Mouse (Mus musculus) embryonic facial prominence, embryonic 10.5 days (tissue): ENCODE results near the gene Fzd4. TPM values are rescaled to one million over a fixed set of nuclear protein-coding genes. Genes with fewer than 3 reads are reported as not detected.
A peak's percentile ranks its signal among the peaks of the same experiment; 100 is the strongest.

Experiments
- DNase-seq: peaks from one replicate; pipeline ENCODE4 v3.0.0-alpha.2; 2017; ENCODE audit warnings: low spot score
- H3K27ac ChIP-seq: fragments of 300-500 bp; sonication (generic); replicated peaks from 2 replicates; pipeline ENCODE4 v1.5.1; 2016; ENCODE audit warnings: mild to moderate bottlenecking
- H3K27me3 ChIP-seq: fragments of 300-500 bp; sonication (generic); replicated peaks from 2 replicates; pipeline ENCODE4 v1.6.1; 2016; ENCODE audit warnings: low read depth, mild to moderate bottlenecking; ENCODE audit not compliant: poor library complexity, severe bottlenecking
- H3K36me3 ChIP-seq: fragments of 300-500 bp; sonication (generic); replicated peaks from 2 replicates; pipeline ENCODE4 v1.6.1; 2016; ENCODE audit warnings: mild to moderate bottlenecking, moderate library complexity
- H3K4me1 ChIP-seq: fragments of 300-500 bp; sonication (generic); 2 replicates; pipeline ENCODE4 v1.6.1; 2016
- H3K4me3 ChIP-seq: fragments of 300-500 bp; sonication (generic); 2 replicates; pipeline ENCODE4 v1.5.1; 2016; ENCODE audit warnings: mild to moderate bottlenecking, moderate library complexity
- H3K9me3 ChIP-seq: fragments of 300-500 bp; sonication (generic); 2 replicates; pipeline ENCODE4 v1.6.1; 2016; ENCODE audit warnings: mild to moderate bottlenecking
- WGBS: fragments of 180-500 bp; shearing (Covaris S2); methylation state at CpG from one replicate; pipeline ENCODE4 v1.1.7; 2016; 5-methylcytosine and 5-hydroxymethylcytosine counted together
- polyA plus RNA-seq: library from polyadenylated mRNA; unstranded; fragments of >200 nt; fragmentation: Nextera tagmentation; extraction: Ambion mirVana; gene quantifications from 2 replicates; pipeline ENCODE4 v1.2.1, GENCODE M21; 2016

Gene Fzd4
- polyA plus RNA-seq, 1 experiment from 2014 or later = 11.5 TPM

- Histone ChIP-seq H3K36me3 (peaks cover 17% of the 10 kb centered on the region), H3K4me1 (peaks cover 57% of the 10 kb centered on the region), H3K4me3 (peak overlapping the region; percentile 87), H3K27me3 (peaks cover 20% of the 10 kb centered on the region), H3K27ac (peak overlapping the region; percentile 91), H3K9me3 (no peaks in the 10 kb centered on the region)
- 5% methylated on average over 52 of the region's 52 CpGs for WGBS
- DNase-seq = peak; percentile 86
These were observed 842 bp upstream of the Fzd4 start for GRCm38 (mm10) chr7:89403053-89403972.

DNA sequence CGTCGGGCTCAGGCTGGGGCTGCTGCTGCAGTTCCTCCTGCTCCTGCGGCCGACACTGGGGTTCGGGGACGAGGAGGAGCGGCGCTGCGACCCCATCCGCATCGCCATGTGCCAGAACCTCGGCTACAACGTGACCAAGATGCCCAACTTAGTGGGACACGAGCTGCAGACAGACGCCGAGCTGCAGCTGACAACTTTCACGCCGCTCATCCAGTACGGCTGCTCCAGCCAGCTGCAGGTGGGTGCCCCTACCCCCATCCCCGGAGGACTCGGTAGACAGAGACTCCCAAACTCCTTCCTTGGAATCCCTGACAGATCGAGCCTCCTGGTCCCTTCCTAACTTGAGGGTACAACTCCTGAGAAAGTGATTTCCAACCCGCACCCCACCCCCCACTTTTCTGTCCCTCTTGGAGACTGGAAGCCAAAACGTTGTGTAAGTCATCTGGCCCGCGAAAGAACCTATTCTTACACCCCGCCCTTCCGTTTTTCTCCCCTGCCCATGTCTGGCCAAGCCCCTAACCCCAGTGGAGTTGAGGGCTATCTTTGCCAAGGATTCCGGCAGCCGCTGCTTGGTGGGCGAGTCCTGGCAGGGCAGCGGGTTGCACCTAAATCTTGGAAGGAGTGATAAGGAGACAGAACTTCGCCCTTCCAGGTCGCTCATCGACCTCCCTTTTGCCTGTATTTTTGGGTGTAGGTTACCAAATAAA is 732 bp downstream of the Fzd4 start:
- peak overlapping the region; percentile 87 for H3K4me3 ChIP-seq
- peaks cover 14% of the 10 kb centered on the region for H3K27me3 ChIP-seq
- no peaks in the 10 kb centered on the region for H3K9me3 ChIP-seq
- H3K36me3 ChIP-seq = peaks cover 30% of the 10 kb centered on the region
- no peak for DNase-seq
- H3K4me1 ChIP-seq = peaks cover 64% of the 10 kb centered on the region
- WGBS = under 1% methylated on average over 35 of the region's 35 CpGs
- H3K27ac ChIP-seq = peak overlapping the region; percentile 91

GRCm38 (mm10) chr7:89406011-89406410 is 1.9 kb downstream of the Fzd4 start:
- H3K27ac ChIP-seq = no peak overlapping the region
- 59% methylated on average over 1 of the region's 1 CpGs for WGBS
- peaks cover 40% of the 10 kb centered on the region for H3K36me3 ChIP-seq
- DNase-seq = no peak
- H3K27me3 ChIP-seq = peaks cover 14% of the 10 kb centered on the region
- peak overlapping the region; percentile 87 for H3K4me3 ChIP-seq
- H3K4me1 ChIP-seq = peaks cover 68% of the 10 kb centered on the region
- no peaks in the 10 kb centered on the region for H3K9me3 ChIP-seq

DNA sequence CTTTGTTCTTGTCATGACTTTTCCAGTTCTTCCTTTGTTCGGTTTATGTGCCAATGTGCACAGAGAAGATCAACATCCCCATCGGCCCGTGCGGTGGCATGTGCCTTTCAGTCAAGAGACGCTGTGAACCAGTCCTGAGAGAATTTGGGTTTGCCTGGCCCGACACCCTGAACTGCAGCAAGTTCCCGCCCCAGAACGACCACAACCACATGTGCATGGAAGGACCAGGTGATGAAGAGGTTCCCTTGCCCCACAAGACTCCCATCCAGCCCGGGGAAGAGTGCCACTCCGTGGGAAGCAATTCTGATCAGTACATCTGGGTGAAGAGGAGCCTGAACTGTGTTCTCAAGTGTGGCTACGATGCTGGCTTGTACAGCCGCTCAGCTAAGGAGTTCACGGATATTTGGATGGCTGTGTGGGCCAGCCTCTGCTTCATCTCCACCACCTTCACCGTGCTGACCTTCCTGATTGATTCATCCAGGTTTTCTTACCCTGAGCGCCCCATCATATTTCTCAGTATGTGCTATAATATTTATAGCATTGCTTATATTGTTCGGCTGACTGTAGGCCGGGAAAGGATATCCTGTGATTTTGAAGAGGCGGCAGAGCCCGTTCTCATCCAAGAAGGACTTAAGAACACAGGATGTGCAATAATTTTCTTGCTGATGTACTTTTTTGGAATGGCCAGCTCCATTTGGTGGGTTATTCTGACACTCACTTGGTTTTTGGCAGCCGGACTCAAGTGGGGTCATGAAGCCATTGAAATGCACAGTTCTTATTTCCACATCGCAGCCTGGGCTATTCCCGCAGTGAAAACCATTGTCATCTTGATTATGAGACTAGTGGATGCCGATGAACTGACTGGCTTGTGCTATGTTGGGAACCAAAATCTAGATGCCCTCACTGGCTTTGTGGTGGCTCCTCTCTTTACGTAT is 3.1 kb downstream of the Fzd4 start:
- no peak for DNase-seq
- WGBS = 93% methylated on average over 24 of the region's 24 CpGs
- H3K9me3 ChIP-seq = no peaks in the 10 kb centered on the region
- H3K27me3 ChIP-seq = peaks cover 7% of the 10 kb centered on the region
- peak overlapping the region; percentile 87 for H3K4me3 ChIP-seq
- peaks cover 52% of the 10 kb centered on the region for H3K36me3 ChIP-seq
- peaks cover 55% of the 10 kb centered on the region for H3K4me1 ChIP-seq
- H3K27ac ChIP-seq = no peak overlapping the region

DNA sequence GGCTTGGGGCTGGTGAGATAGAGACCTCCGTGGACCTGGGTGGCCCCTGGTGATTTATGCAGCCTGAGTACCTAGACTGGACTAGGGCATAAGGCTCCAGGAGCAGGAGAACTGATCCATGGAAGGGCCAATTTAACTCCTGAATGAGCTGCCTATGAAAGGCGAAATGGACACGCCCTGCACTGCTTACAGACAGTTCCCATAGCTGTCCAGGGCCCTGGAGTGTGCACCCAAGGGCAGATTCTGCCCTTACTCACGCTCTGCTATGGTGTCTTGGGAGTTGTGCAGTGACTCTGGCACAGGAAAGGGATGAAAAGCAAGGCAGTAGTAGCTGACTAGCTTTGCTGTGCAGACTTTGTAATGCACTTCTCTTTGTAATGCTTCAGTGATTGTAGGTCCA is 6.1 kb downstream of the Fzd4 start:
- no peak for DNase-seq
- Histone ChIP-seq H3K27me3 (no peaks in the 10 kb centered on the region), H3K4me1 (peaks cover 50% of the 10 kb centered on the region), H3K36me3 (peaks cover 61% of the 10 kb centered on the region), H3K27ac (no peak overlapping the region), H3K4me3 (no peak overlapping the region), H3K9me3 (no peaks in the 10 kb centered on the region)
- WGBS = 85% methylated on average over 4 of the region's 4 CpGs

GRCm38 (mm10) chr7:89411346-89411745 is 7.2 kb downstream of the Fzd4 start:
- WGBS = 90% methylated on average over 3 of the region's 3 CpGs
- Histone ChIP-seq H3K36me3 (peaks cover 61% of the 10 kb centered on the region), H3K27me3 (no peaks in the 10 kb centered on the region), H3K4me3 (no peak overlapping the region), H3K4me1 (peaks cover 51% of the 10 kb centered on the region), H3K27ac (no peak overlapping the region), H3K9me3 (no peaks in the 10 kb centered on the region)
- DNase-seq = no peak

DNA sequence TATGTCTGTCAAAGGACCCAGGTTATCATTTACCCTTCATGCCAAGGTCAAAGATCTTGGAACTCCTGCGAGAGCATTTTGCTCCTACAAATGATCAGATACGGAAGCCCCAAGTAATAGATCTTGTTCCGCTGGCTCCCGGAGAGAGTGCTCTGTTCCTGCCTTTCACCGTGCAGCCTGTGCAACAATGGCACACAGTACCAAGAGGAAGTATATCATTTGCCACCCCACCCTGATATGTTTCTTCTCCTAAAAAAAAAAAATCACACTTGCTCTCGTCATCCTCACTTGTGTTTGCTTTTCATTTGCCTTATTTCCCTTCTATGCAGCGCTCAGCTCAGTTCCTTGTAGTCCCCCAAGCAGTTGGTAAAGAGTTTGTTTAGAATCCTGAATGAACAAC is 7.9 kb downstream of the Fzd4 start:
- 86% methylated on average over 7 of the region's 7 CpGs for WGBS

GRCm38 (mm10) chr7:89416027-89416426 is 11.9 kb downstream of the Fzd4 start:
- peaks cover 21% of the 10 kb centered on the region for H3K36me3 ChIP-seq
- no peak overlapping the region for H3K27ac ChIP-seq
- no peaks in the 10 kb centered on the region for H3K9me3 ChIP-seq
- WGBS = 75% methylated on average over 4 of the region's 4 CpGs
- no peak overlapping the region for H3K4me3 ChIP-seq
- H3K4me1 ChIP-seq = peaks cover 44% of the 10 kb centered on the region
- DNase-seq = no peak
- no peaks in the 10 kb centered on the region for H3K27me3 ChIP-seq

More for the DNA sequence above, 7.9 kb downstream of the Fzd4 start:
- peaks cover 46% of the 10 kb centered on the region for H3K4me1 ChIP-seq
- no peak overlapping the region for H3K27ac ChIP-seq
- no peaks in the 10 kb centered on the region for H3K9me3 ChIP-seq
- no peak for DNase-seq
- peaks cover 56% of the 10 kb centered on the region for H3K36me3 ChIP-seq
- no peaks in the 10 kb centered on the region for H3K27me3 ChIP-seq
- H3K4me3 ChIP-seq = no peak overlapping the region

GRCm38 (mm10) chr7:89417707-89418106 is 13.6 kb downstream of the Fzd4 start:
- Histone ChIP-seq H3K36me3 (peaks cover 4% of the 10 kb centered on the region), H3K27ac (0 out of 2 replicates have a peak overlapping the region, but pooled peaks have one; percentile 21), H3K9me3 (no peaks in the 10 kb centered on the region), H3K4me1 (peaks cover 49% of the 10 kb centered on the region), H3K27me3 (no peaks in the 10 kb centered on the region), H3K4me3 (no peak overlapping the region)
- WGBS = 80% methylated on average over 2 of the region's 2 CpGs
- DNase-seq = no peak

DNA sequence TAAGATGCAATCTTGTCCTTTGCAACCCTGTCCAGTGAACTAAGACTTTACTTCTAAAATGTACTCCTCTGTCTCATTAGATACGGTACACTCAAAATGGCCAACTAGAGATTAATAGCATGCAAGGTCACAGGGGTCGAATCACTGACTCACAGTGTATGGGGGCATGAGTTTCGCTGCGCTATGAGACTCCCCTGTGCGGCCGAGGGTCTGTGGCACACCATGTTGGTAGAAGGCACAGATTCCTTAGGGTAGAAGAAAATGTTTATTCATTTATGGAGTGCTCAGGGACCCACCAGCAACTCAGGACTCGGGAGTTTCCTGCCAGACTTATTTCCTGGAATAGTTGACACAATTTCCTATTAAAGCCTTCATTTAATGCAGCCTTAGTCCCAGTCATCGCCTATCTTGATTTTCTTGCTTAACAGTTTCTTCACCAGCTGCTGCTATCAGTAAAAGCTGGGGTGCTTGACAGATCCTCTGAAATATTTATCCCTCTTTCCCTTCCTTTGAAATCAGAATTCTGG is 14.0 kb downstream of the Fzd4 start:
- H3K4me3 ChIP-seq = no peak overlapping the region
- H3K27ac ChIP-seq = peak overlapping the region; percentile 21; the same call in 1 of the 2 replicates
- no peaks in the 10 kb centered on the region for H3K9me3 ChIP-seq
- H3K27me3 ChIP-seq = no peaks in the 10 kb centered on the region
- peaks cover 53% of the 10 kb centered on the region for H3K4me1 ChIP-seq
- no peaks in the 10 kb centered on the region for H3K36me3 ChIP-seq
- 66% methylated on average over 8 of the region's 8 CpGs for WGBS
- DNase-seq = no peak

GRCm38 (mm10) chr7:89418917-89419679 is 14.9 kb downstream of the Fzd4 start:
- no peak for DNase-seq
- H3K36me3 ChIP-seq = no peaks in the 10 kb centered on the region
- H3K27ac ChIP-seq = peak overlapping the region; percentile 41; the same call in 1 of the 2 replicates
- no peaks in the 10 kb centered on the region for H3K27me3 ChIP-seq
- WGBS = 48% methylated on average over 3 of the region's 3 CpGs
- no peaks in the 10 kb centered on the region for H3K9me3 ChIP-seq
- H3K4me3 ChIP-seq = no peak overlapping the region
- H3K4me1 ChIP-seq = peaks cover 53% of the 10 kb centered on the region
